Mouse (Mus musculus) embryo, embryonic 9.5 days (tissue): Measurements from ENCODE around the gene Arl1.
"Not testable (repeated sequence)": the region's sequence is repeated elsewhere in the genome, so short reads cannot be mapped to it uniquely, and the experiment has no call there.

ENCODE experiments used
- DNase-seq: peaks from one replicate; pipeline ENCODE4 v3.0.0-alpha.2; 2017; ENCODE audit errors: extremely low spot score

Gene Arl1

DNA sequence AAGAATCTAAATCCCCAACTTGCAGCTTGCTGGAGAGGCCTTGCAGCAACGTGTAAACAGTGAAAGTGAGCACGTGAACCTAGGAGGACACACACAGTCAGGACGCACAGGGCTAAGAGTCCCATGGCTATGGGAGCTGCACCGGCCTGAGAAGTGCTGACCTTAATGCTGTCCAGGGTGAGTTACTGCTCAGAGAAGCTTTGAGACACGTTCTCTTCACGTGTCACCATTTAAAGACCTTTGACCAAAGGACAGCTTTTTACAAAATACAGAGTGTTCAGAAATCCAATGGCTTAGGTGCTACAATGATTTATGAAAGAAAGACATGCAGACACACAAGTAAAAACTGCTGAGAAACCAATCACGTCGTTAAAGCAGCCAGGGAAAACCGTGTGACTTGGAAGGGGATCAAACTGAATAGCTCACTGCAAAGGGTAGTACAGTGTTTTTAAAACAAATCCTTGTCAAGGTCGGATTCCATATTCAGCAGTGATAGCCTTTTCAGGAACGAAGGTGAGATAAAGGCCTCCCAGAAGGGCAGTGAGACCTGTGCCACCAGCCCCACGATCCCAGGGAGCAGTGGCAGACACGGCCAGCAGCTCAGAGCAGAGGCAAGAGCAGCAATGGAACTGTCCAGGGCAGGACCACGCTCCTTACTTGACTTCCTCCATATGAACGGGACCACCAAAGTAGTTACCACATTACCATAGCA is 34.9 kb downstream of the Arl1 start:
- DNase-seq = no peak

DNA sequence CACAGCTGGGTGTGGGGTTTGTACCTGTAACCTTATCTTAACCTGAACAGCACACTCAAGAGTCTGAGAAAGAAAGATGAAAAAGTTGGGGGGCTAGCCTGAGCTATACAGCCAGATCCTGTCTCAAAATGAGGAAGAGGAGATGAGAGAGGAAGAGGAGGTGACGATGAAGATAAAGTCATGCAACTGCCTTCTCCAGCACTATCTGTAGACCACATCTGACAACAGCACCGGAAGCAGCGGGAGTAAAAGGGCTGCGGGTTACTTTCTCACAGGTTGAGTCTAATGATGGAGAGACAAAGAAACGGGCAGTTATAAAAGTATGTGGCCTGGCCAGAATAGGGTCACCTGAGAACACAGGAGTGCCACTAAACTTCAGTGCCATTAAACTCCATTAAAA is 38.3 kb downstream of the Arl1 start:
- DNase-seq = no peak

DNA sequence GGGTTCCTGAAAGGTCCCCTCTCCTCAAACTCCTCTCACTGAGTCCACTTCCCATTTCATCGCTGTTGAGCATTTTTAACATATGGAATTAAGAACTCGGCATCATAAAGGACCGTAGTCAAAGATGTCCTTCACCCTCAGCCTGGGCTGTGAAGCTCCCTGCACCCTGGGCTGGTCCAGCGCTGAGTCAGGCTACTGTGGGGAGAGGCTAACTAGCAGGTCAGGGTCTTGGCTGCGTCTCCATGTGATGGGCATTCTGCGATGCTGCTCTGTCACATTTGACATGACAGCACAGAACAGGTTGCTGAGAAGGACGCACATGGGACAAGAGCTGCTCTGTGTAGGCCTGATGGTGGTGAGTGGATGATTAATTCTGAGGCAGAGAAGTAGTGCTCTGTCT is 39.0 kb downstream of the Arl1 start:
- no peak for DNase-seq

- not testable (repeated sequence) for DNase-seq
Observed at GRCm38 (mm10) chr10:88772965-88773364, 42.3 kb downstream of the Arl1 start.

- DNase-seq = no peak
Observed at GRCm38 (mm10) chr10:88776206-88776605, 45.5 kb downstream of the Arl1 start.

DNA sequence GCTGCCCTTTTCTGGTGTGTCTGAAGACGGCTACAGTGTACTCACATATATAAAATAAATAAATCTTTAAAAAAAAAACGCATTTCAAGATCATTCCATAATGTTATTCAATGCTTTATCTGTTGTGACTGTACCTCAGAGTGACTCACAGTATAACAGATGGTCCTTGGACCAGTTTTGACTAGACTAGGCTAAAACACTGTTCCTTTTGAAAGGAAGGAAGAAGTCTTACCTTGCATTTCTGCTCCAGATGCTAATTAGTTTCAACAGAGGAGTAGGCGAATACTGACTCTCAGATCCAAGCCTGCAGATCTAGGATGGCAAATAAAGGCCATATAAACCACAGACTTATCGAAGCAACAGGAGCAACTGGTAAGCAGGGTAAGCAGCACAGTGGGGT is 50.1 kb downstream of the Arl1 start:
- DNase-seq = no peak

DNA sequence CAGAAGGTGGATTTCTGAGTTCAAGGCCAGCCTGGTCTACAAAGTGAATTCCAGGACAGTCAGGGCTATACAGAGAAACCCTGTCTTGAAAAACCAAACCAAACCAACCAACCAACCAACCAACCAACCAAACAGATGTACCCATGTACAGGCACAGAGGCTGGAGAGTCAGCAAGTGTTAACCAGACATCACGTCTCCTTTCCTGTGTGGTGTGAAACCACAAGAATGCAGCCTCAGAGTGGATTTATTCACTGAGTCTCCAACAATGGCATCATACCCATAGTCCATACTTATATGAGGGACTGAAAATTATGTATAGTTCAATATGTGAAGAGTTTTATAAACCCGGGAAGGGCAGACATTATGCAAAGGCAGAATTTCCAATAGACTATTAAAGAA is 52.5 kb downstream of the Arl1 start:
- not testable (repeated sequence) for DNase-seq

DNA sequence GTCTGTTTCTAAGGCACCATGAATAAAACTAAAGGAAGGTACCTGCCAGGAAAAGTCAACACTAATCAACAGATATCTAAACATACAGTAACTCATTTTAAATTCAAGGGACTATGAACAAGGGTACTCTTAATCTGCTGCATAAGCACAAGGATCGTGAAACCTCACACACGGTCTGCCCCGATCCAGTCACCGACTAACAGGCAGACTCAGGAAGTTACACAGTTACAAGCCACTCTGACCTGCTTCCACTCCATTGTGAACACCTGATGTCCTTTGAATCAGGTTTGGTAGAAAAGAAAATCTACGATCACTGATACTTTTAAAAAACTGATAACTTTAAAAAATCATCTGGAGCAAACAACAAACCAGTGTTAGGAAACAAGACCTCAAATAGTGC is 53.3 kb downstream of the Arl1 start:
- DNase-seq = no peak

- DNase-seq = no peak
Observed at GRCm38 (mm10) chr10:88784513-88784931, 53.9 kb downstream of the Arl1 start.

GRCm38 (mm10) chr10:88793671-88794070 is 63.0 kb downstream of the Arl1 start:
- DNase-seq = no peak
